Mouse (Mus musculus): Measurements from ENCODE around the gene Arhgef12. TPM values are rescaled to one million over a fixed set of nuclear protein-coding genes. Genes with fewer than 3 reads are reported as not detected.
A peak's percentile ranks its signal among the peaks of the same experiment; 100 is the strongest.

The Arhgef12 gene
- polyA plus RNA-seq (2015; fragmentation: Nextera tagmentation; extraction: Ambion mirVana): 8.1 and 8.3 TPM in 2 replicates

DNA sequence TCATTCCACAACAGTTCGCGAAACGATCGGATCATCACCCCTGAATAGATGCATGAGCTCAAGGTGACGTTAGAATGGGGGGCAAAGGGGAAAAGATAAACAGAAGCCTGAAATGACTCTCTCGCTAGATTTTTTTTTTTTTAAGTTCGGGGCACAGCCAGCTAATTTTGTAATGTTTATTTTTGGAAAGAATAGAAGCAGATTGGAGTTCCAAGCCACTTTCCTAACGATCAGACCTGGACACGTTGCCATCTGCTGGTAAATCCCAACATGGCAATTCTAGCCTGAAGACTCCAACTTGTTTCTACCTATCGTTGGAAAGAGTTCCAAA, at the start of gene Arhgef12:
TSS of gene Arhgef12 (minus strand) at position 53 of the 331 bp plus-strand sequence.
- 0 out of 2 replicates have a peak, but pooled peaks cover 6% of the 10 kb centered on the region for H3K36me3 ChIP-seq
- H3K4me2 ChIP-seq (replicated peaks): peak within 1 kb of the TSS; percentile 79
- H3K27me3 ChIP-seq (replicated peaks): no peaks in the 10 kb centered on the region
- H3K4me1 ChIP-seq (replicated peaks): peaks cover 14% of the 10 kb centered on the region
- peak within 1 kb of the TSS; percentile 95 for H3K27ac ChIP-seq
- 22% methylated on average over 10 of the region's 10 CpGs for WGBS
- H3K9ac ChIP-seq: peak within 1 kb of the TSS; percentile 47; the same call in 1 of the 2 replicates
- no peak for ATAC-seq
- no peaks in the 10 kb centered on the region for H3K9me3 ChIP-seq
- peak within 1 kb of the TSS; percentile 77 for H3K4me3 ChIP-seq (replicated peaks)

DNA sequence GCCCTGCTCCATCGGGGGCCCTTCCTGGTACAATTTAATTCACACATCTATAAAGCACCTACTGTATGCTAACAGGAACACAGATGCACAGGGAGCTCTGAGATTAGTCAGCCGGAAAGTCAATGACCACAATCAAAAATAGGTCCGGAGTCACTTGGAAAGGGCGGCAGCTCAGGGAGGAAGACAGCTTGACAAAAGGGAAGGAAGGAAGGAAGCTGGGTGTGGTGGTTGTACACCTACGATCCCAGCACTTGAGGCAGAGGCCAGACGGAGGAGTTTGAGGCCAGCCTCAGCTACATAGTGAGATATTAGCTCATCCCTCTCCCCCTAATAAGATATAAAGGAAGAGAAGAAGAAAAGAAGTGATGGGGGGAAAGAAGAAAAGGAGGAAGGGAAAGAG, 48.9 kb upstream of the Arhgef12 start:
- H3K9ac ChIP-seq: no peak overlapping the region
- H3K9me3 ChIP-seq: no peaks in the 10 kb centered on the region
- no peaks in the 10 kb centered on the region for H3K27me3 ChIP-seq (replicated peaks)
- no peaks in the 10 kb centered on the region for H3K36me3 ChIP-seq
- H3K4me1 ChIP-seq (replicated peaks): no peaks in the 10 kb centered on the region
- WGBS: 78% methylated on average over 6 of the region's 6 CpGs
- H3K4me2 ChIP-seq (replicated peaks): no peak overlapping the region
- H3K4me3 ChIP-seq (replicated peaks): no peak overlapping the region
- ATAC-seq: no peak
- no peak overlapping the region for H3K27ac ChIP-seq

DNA sequence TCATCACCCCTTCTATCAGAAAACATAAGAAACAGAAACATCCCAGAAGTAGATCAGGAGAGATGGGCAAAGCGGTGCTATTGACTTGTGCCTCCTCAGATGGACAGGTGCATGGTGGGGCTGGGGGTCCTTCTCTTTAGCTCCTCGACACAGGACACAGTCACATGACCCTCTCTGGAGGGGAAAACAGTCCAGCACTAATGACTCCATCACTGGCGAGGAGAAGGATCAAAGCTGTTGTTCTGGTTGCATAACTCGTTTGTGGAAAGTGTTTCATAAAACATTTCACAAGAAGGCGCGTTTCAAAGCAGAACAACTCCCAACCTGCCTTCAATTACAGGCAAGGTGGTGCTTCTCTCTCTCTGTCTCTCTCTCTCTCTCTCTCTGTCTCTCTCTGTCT, 44.7 kb upstream of the Arhgef12 start:
- Histone ChIP-seq H3K27ac (no peak overlapping the region), H3K36me3 (no peaks in the 10 kb centered on the region), H3K9me3 (no peaks in the 10 kb centered on the region), H3K4me3 (replicated peaks) (no peak overlapping the region), H3K4me1 (replicated peaks) (peaks cover 10% of the 10 kb centered on the region; the same call in 1 of the 2 replicates), H3K9ac (no peak overlapping the region), H3K27me3 (replicated peaks) (no peaks in the 10 kb centered on the region), H3K4me2 (replicated peaks) (no peak overlapping the region)
- 77% methylated on average over 6 of the region's 6 CpGs for WGBS
- ATAC-seq: no peak

DNA sequence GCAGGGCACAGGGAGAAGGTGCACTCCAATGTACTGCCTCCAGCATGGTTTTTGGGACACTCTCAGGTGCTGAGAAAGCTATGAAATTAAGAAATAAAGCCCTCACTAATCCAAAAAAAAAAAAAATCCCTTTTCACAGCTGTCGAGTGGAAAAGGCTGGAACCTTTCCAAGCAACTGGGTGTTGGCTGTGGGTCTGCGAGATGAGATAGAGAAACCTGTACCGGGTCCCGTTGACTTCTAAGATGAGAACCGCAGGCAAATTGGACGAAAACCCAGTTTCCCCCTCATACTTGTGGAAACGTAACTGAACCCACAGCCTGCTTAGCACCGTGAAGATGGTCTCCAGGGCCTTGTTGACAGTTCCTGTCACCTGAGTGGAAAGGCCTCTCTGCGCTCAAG, 43.9 kb upstream of the Arhgef12 start:
- no peaks in the 10 kb centered on the region for H3K36me3 ChIP-seq
- WGBS: 52% methylated on average over 9 of the region's 9 CpGs

DNA sequence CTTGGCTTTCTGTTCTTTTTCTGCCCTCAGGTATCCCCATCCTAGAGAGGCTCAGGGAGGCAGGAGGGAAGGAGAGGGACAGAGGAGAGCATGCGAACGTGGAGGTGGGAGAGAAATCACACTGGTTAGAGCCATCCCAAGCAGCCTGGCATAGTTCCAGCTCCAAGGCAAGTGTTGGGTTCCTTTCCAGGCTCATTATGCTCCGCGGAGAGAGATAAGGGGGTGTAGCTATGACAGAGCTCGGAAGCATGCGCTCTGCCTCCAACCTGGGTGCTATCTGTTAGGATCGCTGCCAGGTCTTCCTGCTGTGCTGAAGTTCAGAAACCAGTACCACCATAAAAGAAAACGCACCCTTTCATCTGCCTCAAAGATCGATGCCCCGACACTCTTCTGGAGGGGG, 43.0 kb upstream of the Arhgef12 start:
- no peaks in the 10 kb centered on the region for H3K9me3 ChIP-seq
- ATAC-seq: peak; percentile 94
- H3K27ac ChIP-seq: no peak overlapping the region
- WGBS: 26% methylated on average over 10 of the region's 10 CpGs
- no peak overlapping the region for H3K9ac ChIP-seq
- no peaks in the 10 kb centered on the region for H3K36me3 ChIP-seq
- peak overlapping the region; percentile 33 for H3K4me2 ChIP-seq (replicated peaks)
- no peak overlapping the region for H3K4me3 ChIP-seq (replicated peaks)
- peaks cover 10% of the 10 kb centered on the region; the same call in 1 of the 2 replicates for H3K4me1 ChIP-seq (replicated peaks)
- H3K27me3 ChIP-seq (replicated peaks): no peaks in the 10 kb centered on the region

More for the DNA sequence above, 43.9 kb upstream of the Arhgef12 start:
- no peaks in the 10 kb centered on the region for H3K9me3 ChIP-seq
- H3K4me2 ChIP-seq (replicated peaks): no peak overlapping the region
- H3K27me3 ChIP-seq (replicated peaks): no peaks in the 10 kb centered on the region
- H3K4me3 ChIP-seq (replicated peaks): no peak overlapping the region
- peak; percentile 1; the same call in 1 of the 2 replicates for ATAC-seq
- H3K4me1 ChIP-seq (replicated peaks): peaks cover 10% of the 10 kb centered on the region; the same call in 1 of the 2 replicates
- H3K27ac ChIP-seq: no peak overlapping the region
- no peak overlapping the region for H3K9ac ChIP-seq

DNA sequence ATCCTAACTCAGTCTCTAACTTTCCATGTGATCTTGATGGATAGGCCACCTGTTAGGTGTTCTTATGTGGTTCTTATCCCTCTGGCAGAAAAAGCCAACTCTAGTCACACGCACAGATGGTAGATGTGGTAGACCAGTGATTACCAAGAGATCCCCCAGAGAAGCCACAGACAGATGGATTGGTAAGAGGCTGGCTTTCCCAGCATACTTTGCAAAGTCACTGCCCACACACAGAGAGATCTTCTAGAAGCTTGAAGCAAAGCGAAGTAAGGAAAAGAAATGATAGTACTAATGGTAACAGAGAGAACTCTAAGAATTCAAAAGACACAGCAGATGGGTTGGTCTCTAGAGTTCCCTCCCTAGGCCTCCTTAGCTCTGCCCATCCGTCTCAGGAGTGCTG, 42.5 kb upstream of the Arhgef12 start:
- H3K27ac ChIP-seq: no peak overlapping the region
- H3K9me3 ChIP-seq: no peaks in the 10 kb centered on the region
- no peak overlapping the region for H3K4me3 ChIP-seq (replicated peaks)
- H3K27me3 ChIP-seq (replicated peaks): no peaks in the 10 kb centered on the region
- H3K4me2 ChIP-seq (replicated peaks): no peak overlapping the region
- WGBS: 78% methylated on average over 3 of the region's 3 CpGs
- H3K9ac ChIP-seq: no peak overlapping the region
- peaks cover 10% of the 10 kb centered on the region; the same call in 1 of the 2 replicates for H3K4me1 ChIP-seq (replicated peaks)
- H3K36me3 ChIP-seq: no peaks in the 10 kb centered on the region
- ATAC-seq: no peak

DNA sequence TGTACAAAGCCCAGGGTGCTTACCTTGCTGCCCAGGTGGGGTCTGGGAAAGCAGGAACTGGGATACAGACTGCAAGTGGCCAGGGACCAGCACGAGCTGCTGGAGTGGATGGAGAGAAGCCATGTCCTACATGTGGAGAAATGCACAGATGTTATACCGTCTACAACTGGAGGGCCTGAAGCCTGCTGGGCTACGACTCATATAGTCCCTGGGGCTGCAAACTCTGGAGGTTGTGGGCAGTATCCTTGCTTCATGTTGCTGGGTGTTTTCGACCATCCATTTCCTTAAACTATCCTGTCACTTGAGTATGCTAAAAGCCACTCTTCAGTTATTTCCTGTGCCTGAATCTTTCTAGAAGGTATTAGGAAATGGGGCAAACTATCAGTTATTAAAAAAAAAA, 38.2 kb upstream of the Arhgef12 start:
- 85% methylated on average over 4 of the region's 4 CpGs for WGBS
- Histone ChIP-seq H3K9me3 (no peaks in the 10 kb centered on the region), H3K4me2 (replicated peaks) (no peak overlapping the region), H3K4me3 (replicated peaks) (no peak overlapping the region), H3K27me3 (replicated peaks) (no peaks in the 10 kb centered on the region), H3K27ac (no peak overlapping the region), H3K9ac (no peak overlapping the region), H3K36me3 (no peaks in the 10 kb centered on the region), H3K4me1 (replicated peaks) (peaks cover 10% of the 10 kb centered on the region; the same call in 1 of the 2 replicates)
- ATAC-seq: no peak

DNA sequence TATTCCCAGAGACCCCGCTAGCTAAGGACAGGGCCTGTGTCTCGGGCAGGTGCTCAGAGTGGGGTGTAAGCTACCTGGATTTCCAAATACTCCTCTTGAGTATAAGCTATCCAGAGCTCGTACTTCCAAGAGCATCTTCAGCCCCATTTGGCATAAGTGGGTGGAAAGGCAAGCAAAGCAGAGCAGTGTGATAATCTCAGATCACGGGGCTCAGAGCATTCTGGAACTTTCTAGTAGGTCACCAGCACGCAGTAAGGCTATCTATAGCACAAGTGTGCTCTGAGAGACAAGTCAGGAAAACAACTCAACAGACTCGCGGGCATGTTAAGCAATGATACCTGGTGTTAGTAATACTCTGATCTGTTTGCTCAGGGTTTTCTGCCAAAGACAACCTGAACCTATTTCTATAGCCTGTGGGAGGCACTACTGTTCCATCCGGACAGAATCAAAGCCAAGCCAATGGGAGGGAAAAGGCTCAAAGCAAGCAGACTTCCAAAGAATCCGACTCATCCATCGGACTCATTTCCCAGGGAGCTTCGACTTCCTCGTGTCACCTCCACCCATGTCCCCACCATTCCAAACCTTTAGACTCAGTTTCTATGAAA, 37.3 kb upstream of the Arhgef12 start:
- Histone ChIP-seq H3K36me3 (no peaks in the 10 kb centered on the region), H3K4me1 (replicated peaks) (peaks cover 1% of the 10 kb centered on the region; the same call in 1 of the 2 replicates), H3K4me2 (replicated peaks) (no peak overlapping the region), H3K9ac (no peak overlapping the region), H3K27ac (no peak overlapping the region), H3K4me3 (replicated peaks) (no peak overlapping the region), H3K9me3 (no peaks in the 10 kb centered on the region), H3K27me3 (replicated peaks) (no peaks in the 10 kb centered on the region)
- WGBS: 60% methylated on average over 12 of the region's 12 CpGs
- no peak for ATAC-seq

DNA sequence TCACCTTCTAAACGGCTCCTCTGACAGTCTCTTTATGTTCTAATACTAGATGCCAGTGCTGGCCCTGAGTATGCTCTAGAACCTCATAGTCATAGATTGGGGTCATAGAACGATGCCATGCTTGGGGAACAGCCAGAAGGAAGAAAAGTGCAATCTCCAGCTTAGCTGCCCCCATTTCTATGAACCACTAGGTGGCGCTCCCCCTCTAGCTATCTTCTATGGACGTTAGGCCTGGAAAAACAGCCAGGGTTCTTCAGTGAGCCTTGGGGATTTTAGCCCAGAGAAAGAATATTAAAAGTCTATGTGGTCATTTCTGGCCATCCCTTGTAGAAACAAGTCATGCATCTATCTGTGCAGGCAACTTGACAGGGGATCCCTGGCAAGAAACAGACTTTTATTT, 34.8 kb upstream of the Arhgef12 start:
- 5% methylated on average over 4 of the region's 4 CpGs for WGBS
- peak; percentile 62; the same call in 1 of the 2 replicates for ATAC-seq
- Histone ChIP-seq H3K9ac (no peak overlapping the region), H3K4me1 (replicated peaks) (no peaks in the 10 kb centered on the region), H3K9me3 (no peaks in the 10 kb centered on the region), H3K4me2 (replicated peaks) (no peak overlapping the region), H3K36me3 (no peaks in the 10 kb centered on the region), H3K4me3 (replicated peaks) (no peak overlapping the region), H3K27ac (no peak overlapping the region), H3K27me3 (replicated peaks) (no peaks in the 10 kb centered on the region)

DNA sequence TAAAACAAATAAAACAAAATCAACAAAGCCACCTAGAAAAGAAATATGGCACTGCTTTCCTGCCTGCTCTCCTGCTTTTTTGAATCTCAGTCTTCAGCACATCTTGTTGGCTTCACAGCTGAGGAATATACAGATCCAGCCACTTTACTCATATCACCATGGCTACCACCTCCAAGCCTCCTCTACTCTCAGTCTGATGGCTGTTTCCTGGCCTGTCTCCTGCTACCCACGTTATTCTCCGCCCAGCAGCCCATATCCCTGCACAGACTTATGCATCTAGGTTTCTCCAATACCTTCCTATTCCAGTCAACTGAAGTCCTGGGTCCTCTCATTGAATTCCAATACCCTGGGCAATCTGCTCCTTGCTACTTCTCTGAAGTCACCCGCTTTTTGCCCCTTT, 26.5 kb upstream of the Arhgef12 start:
- WGBS: 80% methylated on average over 3 of the region's 3 CpGs
- ATAC-seq: no peak

DNA sequence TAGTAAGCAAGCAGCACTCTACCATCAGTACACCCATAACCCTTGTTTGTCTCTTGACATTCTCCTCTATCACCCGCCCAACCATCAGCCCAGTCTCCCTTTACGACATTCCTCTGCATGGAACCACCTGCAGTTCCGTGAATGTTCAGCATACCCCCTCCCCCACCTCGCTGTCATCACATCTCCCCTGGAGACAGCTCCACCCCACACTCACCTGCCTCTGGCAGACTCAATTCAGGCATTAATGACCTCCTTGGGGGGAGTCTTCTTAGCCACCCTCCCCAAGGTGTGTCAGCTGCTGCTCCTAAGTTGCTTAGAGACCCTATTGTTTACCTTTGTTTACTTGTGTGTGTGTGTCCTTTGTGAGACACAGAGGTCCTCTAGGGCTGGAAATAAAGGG, 25.3 kb upstream of the Arhgef12 start:
- H3K9me3 ChIP-seq: no peaks in the 10 kb centered on the region
- no peaks in the 10 kb centered on the region for H3K36me3 ChIP-seq
- H3K4me3 ChIP-seq (replicated peaks): no peak overlapping the region
- no peak overlapping the region for H3K27ac ChIP-seq
- no peak overlapping the region for H3K4me2 ChIP-seq (replicated peaks)
- WGBS: 29% methylated on average over 4 of the region's 4 CpGs
- no peaks in the 10 kb centered on the region for H3K4me1 ChIP-seq (replicated peaks)
- H3K27me3 ChIP-seq (replicated peaks): no peaks in the 10 kb centered on the region
- no peak for ATAC-seq
- H3K9ac ChIP-seq: no peak overlapping the region

More for the DNA sequence above, 26.5 kb upstream of the Arhgef12 start:
- H3K4me3 ChIP-seq (replicated peaks): no peak overlapping the region
- no peak overlapping the region for H3K4me2 ChIP-seq (replicated peaks)
- H3K27ac ChIP-seq: no peak overlapping the region
- H3K4me1 ChIP-seq (replicated peaks): no peaks in the 10 kb centered on the region
- no peaks in the 10 kb centered on the region for H3K36me3 ChIP-seq
- no peak overlapping the region for H3K9ac ChIP-seq
- no peaks in the 10 kb centered on the region for H3K9me3 ChIP-seq
- no peaks in the 10 kb centered on the region for H3K27me3 ChIP-seq (replicated peaks)

DNA sequence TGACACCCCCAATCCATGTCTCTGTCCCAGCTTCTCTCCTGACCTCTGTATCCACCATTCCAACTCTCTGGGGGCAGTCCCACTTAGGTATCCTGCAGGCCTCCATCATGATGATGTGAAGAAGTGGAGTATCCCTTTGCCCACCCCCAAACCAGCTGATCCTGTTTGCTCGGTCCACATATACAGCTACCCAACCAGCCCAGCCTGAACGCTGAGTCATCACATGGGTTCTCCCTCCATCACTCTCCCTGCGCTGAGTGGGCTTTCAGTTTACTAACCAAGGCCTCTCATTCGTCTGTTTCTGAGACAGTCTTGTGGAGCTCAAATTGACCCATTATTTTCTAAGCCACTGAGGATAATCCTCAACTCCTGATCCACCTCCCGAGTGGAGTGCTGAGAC, 24.9 kb upstream of the Arhgef12 start:
- H3K4me3 ChIP-seq (replicated peaks): no peak overlapping the region
- no peak overlapping the region for H3K9ac ChIP-seq
- no peak for ATAC-seq
- H3K4me2 ChIP-seq (replicated peaks): no peak overlapping the region
- no peaks in the 10 kb centered on the region for H3K4me1 ChIP-seq (replicated peaks)
- no peaks in the 10 kb centered on the region for H3K36me3 ChIP-seq
- H3K27ac ChIP-seq: no peak overlapping the region
- no peaks in the 10 kb centered on the region for H3K9me3 ChIP-seq
- 61% methylated on average over 5 of the region's 5 CpGs for WGBS
- no peaks in the 10 kb centered on the region for H3K27me3 ChIP-seq (replicated peaks)

DNA sequence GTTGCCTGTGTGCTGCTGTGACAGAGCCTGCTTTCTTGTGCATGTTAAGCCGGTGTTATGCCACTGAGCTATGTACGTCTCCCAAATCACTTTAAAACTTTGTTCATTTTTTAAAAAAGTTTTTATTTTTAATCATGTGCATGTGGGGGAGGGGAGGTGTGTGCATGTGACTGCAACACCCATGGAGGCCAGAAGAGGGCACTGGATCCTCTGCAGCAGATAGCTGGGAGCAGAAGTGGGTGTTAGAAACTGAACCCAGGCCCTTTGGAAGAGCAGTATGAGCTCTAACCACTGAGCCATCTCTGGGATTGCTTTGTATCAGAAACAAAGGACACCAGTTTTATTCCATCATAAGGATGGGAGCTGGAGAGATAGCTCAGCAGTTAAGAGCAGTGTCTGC, 23.6 kb upstream of the Arhgef12 start:
- Histone ChIP-seq H3K9me3 (no peaks in the 10 kb centered on the region), H3K4me2 (replicated peaks) (no peak overlapping the region), H3K27ac (no peak overlapping the region), H3K36me3 (no peaks in the 10 kb centered on the region), H3K4me1 (replicated peaks) (no peaks in the 10 kb centered on the region), H3K4me3 (replicated peaks) (no peak overlapping the region), H3K9ac (no peak overlapping the region), H3K27me3 (replicated peaks) (no peaks in the 10 kb centered on the region)
- ATAC-seq: no peak
- 93% methylated on average over 2 of the region's 2 CpGs for WGBS

All from intestine, embryonic 15.5 days (tissue).